Mouse (Mus musculus) testis, postnatal 10 days (tissue): Measurements from ENCODE around the gene Tmem246.

ENCODE experiments used
- DNase-seq: peaks from one replicate; pipeline ENCODE4 v3.0.0; 2021; ENCODE audit warnings: low spot score

The Tmem246 gene

DNA sequence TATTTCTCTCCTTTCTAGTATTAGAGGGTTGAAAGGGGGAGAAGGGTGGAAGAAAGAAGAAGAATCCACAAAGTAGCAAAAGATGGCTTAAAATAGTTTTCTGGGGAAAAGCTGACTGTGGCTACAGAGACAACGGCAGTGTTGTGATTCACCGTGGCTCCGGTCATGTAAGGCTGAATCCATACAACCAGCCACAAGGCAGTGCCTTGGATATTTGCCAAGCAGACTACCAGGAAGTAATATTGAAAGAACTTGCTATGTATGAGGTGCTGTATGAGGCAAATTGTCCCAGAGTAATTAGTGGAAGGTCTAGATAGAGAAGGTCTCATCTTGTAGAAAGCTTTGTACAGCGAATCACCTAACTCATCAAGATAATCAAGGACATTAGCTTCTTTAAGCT is 25.5 kb downstream of the Tmem246 start:
- no peak for DNase-seq

DNA sequence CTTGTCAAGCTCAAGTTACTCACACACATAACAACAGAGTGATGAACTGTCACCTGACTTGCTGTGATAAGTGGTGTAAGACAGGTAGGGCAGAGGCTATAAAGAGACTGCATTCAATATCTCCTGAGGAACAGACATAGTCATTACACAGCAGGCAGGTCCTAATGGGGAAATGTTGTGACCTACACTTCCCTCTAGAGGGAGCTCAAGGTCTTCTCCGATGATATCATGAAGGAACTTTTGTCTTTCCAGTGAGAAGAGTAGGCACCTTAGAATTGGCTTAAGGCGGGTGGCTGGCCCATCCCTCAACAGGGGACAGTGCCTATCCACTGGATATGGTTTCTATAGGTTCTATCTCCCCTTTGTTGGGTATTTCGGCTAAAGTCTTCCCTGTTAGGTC is 30.1 kb downstream of the Tmem246 start:
- DNase-seq: peak; percentile 51

DNA sequence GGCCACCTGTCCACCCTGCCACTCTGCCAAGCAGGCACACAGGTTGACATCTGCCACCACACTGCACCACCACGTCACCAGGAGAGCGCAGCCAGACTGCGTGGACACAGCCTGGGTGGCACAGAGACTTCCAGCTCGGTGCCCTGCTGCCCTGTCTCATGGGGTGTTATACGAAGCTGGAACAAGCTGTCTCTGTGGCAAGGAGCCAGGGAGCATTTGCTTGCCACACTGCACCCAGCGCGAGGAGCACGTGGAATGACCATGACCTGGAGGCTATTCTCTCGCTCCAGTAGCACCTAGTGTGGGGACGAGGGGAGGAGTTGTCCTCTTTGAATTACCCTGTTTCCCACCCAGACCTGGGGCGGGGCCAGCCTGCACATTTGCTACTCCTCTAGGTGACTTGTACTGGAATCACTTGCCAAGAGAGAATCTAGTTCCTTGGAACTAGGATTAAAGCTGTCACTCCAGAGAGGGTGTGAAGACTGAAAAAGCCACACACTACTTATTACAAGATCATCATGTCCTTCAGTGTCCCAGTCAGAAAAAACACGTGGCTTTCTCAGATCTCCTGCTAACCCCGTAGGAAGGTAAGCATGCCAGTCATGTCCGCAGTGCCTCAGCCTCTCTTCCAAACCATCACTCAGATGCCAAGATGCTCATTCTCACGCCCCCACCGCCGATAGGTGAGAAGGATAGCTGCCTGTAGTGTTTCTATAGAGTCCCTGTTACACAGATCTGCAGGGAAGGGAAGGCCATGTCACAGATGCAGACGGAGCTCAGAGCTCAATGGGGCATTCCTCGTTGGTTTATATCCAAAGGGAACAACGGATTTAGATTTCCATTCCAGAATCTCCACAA is 37.5 kb downstream of the Tmem246 start:
- peak; percentile 56 for DNase-seq

DNA sequence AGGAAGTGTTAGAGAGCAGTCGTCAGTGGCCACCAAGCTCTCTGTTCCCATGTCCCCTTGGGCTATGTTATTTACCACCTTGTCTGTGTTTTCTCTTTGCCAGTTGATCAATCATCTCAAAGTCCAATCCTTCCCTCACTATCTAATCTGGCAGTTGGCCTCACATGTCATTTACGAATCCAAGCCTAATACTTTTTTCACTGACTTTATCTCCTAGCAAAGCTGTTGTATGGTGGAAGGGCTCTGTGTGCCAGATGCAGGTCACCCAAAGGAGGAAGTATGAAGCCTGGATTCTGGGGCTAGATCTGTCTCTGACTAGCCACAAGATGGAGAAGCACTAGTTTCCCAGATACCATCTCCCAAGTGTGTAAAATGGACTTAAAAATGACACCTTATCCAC is 39.5 kb downstream of the Tmem246 start:
- DNase-seq: no peak

DNA sequence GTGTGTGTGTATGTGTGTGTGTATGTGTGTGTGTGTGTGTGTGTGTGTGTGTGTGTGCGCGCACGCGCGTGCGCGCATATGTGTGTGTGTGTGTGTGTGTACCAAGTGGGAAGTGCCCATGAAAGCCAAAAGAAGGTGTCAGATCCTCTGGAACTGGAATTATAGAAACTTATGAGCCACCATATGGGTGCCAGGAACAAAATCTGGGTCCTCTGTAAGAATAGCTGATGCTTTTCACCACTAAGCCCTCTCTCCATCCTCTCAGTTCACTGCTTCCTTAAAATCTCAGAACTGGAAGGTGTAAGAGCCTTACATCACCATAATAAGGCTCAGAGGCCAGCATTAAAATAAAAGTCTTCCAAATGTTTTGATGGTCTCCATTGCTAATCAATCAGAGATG is 40.3 kb downstream of the Tmem246 start:
- no peak for DNase-seq

DNA sequence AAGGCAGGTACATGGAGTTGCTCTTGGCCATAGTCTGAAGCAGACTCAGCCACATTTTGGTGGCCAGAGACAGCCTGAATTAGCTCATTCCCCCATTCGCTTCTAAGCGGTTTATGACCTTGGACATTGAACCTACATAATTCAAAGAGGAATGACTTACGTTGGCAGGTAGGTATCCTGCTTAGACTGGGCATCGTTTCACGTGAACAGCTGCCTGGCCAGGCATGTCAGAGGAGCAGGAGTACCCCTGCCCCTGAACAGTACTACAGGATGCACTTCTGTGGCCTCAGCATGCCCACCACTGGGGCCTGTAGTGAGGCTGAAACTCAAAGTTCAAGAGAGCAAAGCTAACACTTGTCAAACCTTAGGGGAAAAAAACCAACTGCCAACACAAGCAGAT is 44.3 kb downstream of the Tmem246 start:
- no peak for DNase-seq

DNA sequence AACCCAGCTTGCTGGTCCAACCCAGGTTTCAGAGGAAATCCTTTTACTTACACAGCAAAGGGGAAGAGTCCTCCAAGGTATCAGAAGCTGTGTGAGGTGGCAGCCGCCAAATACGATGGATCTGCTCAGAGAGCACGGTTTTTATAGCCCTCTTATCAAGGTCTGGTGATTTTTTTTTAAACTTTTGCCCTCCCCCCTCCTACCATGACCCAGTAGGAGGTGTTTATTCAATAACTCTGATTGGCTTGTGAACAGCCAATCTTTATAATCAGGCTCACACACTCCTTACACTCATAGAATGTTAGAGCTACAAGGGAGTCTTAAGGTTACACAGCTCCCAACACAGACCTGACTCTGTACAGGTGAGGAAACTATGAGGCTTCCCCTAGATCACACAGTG is 48.3 kb downstream of the Tmem246 start, which contains the start of gene Aldob:
Gene Aldob (minus strand): TSS at position 164 of the 400 bp plus-strand sequence.
- DNase-seq: no peak

DNA sequence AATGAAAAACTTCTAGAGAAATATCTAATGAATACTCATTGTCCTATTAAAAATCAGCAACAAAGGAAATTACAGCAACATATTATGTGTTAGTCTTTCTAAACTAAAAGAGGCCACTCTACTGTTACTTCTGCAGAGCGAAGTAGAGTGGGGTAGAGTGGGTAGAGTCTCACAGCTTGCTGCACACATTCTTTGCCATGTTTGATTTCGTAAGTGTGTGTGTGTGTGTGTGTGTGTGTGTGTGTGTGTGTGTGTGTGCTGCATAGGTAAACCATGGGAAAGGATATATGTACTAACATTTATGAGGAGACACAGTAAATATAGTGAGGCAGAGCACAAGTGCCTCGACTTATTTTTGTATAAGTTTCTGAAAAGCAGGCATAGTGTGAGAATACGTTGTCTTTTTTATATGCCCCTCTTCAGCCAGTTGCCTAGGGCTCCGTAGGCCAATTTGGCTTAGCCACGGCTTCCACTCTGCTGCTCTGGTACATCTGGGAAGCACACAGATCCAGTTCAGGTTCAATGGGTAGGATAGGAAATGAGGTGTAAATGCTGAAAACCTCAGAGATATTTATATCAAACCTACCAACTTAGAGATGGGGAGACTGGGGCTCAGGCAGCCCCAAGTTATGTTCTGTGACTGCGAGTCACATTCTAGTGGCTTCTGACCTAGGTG is 50.0 kb downstream of the Tmem246 start:
- no peak for DNase-seq

DNA sequence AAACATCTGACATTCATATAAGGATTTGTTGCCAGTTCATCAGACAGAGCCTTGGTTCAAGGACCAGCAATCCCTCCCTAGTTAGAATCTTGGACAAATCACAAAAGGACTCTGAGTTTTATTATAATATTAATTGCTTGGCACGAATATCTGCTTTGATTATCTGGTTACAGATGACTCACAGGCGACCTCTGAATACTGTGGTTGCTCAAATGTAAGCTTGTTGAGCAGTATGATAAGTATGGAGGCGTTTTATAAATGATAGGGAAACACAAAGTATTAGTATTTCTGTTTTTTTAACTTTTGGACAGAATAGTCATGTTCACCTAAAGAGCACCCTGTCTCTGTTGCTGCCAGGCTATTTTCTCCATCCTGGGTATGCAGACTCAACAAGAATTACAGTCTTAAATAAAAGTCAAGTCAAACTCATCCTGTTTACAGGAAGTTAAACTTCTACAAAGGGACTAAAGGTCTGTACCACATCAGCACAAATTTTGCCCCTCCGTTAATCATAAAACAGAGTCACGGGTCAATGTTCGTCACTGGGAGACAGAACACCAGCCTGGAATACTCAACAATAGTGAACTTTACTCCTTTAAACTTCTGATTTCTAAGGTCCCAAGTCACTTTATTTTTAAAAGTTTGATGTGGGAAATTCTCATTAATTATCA is 50.7 kb downstream of the Tmem246 start:
- DNase-seq: no peak

DNA sequence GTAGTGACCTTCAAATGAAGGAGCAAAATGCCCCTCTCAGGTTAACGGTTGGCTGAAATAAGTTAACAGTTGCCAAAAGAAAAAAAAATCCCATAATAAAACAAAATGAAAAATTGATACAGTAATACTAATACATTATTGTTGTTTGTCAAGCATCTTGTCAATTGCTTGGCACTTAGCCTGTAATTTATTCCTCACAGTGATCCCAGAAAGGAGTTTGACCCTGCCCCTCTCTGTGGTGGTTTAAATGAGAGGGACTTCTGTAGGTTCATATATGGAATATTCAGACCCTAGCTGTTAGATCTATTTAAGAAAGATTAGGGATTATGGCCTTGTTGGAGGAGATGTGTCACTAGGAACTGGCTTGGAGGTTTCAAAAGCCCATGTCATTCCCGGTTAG is 51.6 kb downstream of the Tmem246 start:
- no peak for DNase-seq

DNA sequence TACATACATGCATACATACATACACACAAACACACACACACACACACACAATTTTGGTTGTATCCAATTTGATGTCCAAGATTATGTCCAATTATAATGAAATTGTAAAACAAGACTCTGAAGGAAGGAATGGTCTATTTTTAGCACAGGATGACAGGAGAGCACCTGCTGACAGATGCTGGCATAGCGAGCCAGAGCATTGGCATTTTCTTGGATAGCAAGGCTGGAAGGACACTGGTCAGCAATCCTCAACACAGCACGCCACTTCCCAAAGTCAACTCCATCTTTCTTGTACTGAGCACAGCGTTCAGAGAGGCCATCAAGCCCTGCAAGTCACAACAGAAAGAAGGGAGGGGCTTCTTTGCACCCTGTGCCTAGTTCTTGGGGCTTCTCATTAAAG is 56.7 kb downstream of the Tmem246 start:
- DNase-seq: no peak

DNA sequence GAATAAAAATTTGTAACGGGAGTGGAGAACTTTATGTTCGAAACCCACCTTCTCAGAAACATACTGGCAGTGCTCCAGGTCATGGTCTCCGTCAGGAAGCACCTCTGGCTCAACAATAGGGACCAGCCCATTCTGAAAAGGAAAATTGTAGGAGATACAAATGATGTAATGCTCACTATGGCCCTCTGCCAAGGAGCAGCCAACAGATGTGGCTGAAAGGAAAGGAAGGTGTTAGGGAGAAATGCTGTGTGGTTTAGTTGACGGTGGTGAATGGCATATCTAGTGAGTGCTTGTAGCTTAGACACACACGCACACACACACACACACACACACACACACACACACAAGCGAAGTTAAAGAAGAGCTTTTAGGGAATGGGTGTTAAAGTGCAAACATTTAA is 58.0 kb downstream of the Tmem246 start:
- DNase-seq: no peak

DNA sequence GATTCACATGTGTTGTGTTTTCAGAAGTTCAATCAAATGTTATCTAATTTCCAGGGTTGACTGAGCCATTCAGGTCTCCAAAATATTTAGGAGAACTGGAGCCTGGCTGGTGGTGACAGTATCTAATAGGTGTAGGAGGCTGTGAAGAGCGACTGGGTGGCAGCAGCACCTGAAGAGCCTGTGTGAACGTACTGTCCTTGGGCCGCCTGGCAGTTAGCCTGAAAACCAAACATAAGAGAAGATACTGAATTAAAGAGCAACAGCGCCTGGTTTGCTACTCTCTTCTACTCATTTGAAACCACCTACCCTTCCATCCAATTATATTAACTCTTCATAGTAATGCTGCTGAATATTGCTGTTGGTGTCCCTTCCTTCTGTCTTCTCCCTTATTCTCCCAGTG is 61.0 kb downstream of the Tmem246 start:
- DNase-seq: no peak

DNA sequence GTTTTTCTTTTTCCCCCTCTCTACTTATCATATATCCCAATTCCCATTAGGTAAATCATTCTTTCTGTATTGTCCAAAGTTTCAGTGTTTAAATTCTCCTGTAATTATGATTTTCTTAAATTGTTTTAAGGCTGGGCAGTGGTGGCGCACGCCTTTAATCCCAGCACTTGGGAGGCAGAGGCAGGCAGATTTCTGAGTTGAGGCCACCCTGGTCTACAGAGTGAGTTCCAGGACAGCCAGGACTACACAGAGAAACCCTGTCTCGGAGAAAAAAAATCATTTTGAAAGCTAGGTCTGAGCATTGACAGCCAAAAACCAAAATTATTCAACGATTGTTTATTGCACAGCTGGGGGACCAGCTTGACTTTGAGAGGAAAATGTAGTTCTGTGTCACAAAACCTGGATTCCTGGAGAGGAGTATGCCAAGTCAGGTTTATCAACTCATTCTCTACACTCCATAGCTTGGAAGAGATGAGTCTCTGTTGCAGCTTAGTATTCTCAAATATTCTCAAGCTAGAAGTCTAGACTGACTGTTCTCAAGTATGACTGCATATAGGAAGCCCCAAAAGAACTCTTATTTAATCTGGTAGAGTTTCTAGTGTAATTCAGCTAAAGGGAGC is 61.9 kb downstream of the Tmem246 start:
- DNase-seq: no peak

DNA sequence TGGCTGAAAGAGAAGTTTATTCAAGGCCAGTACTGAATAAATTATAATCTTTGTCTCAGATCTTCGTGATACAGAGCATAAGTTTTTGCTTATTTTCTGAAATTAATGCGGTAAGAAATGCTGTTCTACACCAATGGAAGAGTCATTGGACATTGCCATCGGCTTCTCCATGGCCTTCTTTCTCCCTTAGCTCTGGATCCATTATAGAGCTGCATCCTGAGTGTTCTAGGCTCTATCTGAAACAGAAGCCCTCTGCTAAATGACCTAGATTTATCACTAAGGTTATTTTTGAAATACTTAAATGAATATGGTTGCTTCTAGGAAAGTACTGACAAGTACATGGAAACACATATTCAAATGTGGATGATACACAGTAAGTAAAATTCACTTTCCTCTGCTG is 62.6 kb downstream of the Tmem246 start:
- no peak for DNase-seq
